Mouse (Mus musculus): ENCODE results near the gene Yipf2.

The Yipf2 gene

DNA sequence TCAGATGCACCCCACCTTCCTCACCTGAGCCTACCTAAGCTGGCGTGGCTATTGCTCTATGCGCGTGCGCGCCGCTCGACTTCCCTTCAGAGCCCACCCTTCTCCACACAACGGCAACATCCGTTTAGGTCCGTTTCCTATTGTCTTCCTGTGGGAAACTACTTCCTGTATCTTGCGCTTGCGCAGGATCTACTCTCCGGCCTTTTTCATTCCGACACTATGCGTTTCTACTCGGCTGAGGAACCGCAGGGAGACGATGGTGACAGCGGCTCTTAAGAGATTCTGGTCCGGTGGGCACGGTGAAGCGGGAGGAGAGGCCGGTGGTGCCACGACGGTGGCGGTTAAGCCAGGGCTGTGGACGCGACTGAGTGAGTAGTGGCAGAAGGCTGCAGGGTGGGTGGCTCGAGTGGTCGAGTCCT lies at the start of gene Yipf2, which contains the start of gene Timm29:
Gene Yipf2, minus strand, starts transcription at position 126 of the 419 bp plus-strand sequence.
Gene Timm29, plus strand, starts transcription at position 20 of the 419 bp plus-strand sequence.
- DNase-seq, result peak; percentile 92

- DNase-seq, result peak; percentile 49
These were observed 46.4 kb upstream of the Yipf2 start for GRCm38 (mm10) chr9:21639031-21639430.

DNA sequence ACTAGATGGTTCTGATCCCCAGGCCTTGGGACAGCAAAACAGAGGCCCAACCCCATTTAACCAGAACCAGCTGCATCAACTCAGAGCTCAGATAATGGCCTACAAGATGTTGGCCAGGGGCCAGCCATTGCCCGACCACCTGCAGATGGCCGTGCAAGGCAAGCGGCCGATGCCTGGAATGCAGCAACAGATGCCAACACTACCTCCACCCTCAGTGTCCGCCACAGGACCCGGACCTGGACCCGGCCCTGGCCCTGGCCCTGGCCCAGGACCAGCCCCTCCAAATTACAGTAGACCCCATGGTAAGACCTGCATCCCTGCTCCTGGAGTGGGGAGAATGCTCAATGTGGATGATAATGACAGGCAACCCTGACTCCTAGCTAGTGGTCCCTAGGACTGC lies 43.0 kb upstream of the Yipf2 start:
- DNase-seq, result peak; percentile 45

- no peak for DNase-seq
These were observed 40.5 kb upstream of the Yipf2 start for GRCm38 (mm10) chr9:21633106-21633505.

DNA sequence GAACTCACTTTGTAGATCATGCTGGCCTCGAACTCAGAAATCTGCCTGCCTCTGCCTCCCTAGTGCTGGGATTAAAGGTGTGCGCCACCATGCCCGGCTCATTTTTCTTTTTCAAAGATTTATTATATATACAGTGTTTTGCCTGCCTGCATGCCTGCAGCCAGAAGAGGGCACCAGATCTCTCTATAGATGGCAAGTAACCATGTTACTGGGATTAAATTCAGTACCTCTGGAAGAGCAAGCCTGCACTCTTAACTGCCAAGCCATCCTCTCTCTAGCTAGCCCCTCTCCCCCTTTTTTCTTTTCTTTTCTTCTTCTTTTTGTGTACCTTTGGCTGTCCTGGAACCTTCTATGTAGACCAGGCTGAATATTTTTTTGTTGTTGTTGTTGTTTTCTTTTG lies 38.0 kb upstream of the Yipf2 start:
- DNase-seq, result peak; percentile 49

DNA sequence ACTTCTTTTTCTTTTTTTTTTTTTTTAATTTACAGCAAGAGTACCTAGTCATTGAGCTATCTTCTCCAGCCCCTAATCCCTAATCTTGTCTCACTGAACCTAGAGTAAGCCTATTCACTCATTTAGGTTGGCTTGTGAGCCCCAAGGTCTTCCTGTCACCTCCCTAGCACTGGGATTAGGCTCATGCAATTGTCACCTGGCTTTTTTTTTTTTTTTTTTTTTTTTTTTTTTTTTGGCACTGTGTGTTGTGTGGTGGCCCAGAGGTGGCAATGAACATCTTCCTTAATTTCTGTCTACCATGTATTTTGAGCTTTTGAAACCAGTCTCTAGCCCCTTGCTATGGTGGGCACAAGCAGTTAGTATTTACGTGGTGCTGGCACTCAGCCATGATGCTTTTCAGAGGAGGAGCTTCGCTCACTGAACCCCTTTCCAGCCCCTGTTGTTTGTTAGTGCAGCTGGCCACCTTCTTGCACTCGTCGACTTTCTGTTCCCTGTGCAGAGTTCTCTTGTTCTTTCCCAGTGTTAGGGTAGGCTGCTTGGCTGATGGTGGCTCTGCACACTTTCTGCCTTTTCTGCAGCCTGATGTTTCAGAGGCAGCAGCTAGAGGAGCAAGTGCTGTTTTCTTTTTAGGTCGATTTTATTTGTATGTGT lies 34.6 kb upstream of the Yipf2 start:
- DNase-seq, result no peak

DNA sequence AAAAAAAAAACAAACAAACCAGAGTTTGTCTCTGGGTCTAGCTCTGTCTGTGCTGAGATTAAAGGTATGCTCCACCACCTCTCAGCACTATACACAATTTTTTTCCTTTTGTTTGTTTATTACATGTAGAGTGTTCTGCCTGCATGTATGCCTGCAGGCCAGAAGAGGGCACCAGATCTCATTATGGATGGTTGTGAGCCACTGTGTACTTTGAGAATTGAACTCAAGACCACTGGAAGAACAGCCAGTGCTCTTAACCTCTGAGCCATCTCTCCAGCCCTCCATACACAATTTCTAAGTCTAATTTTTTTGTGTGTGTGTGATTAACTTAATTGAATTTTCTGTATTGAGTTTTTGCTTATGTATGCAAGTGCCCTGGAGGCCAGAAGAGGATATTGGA lies 33.9 kb upstream of the Yipf2 start:
- DNase-seq, result no peak

DNA sequence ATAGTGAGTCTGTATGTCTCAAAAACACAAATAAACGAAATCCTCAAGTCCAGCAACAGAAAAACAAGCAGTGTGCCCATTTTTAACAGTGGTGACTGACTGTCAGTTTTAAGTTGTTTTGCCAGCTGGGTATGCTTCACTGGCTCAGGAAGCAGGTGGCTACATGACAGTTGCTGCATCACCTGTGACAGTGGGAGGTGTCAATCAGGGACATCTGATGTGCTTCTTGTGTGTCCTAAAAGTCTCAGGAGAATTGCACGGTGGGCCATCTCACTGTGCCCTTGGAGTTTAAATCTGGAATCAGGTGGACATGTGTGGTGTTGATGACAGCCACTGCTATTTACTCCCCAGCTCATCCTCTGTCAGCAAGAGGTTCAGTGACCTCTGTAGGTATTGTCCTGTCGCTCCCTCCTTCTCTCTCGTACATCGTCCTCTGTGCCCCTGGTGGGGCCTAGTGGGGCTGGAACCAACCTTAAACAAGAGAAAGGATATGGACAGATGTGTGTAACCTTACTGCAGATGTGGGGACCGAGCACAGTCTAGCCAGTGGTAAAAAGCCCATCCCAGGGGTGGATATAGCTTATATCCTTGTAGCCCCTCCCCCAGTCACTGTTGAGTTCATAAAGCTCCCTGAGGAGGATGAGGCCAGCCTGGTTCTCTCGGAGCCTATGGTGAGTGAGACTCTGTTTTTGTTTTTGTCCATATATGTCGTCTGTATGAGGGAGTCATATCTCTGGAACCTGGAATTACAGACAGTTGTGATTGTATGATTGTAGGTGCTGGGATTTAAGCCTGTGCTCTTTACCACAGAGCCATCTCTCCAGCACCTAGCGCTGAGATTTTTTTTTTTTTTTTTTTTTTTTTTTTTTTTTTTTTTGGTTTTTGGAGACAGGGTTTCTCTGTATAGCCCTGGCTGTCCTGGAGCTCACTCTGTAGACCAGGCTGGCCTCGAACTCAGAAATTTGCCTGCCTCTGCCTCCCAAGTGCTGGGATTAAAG lies 33.0 kb upstream of the Yipf2 start:
- no peak for DNase-seq

DNA sequence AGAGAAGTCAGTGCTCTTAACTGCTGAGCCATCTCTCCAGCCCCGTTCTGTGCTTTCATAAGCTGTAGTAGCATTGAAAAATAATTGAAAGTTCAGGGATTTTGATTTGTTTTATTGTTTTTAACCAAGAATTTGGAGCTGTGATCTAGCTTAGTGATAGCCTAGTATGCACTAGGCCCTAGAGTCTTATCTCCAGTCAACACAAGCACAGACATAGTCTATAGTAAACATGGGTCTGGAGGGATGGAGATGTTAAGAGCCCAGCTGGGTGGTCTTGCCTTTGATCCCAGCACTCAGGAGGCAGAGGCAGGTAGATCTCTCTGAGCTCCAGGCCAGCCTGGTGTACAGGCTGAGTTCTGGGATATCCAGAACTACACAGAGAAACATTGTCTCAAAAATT lies 30.0 kb upstream of the Yipf2 start:
- DNase-seq, result no peak

- DNase-seq, result no peak
These were observed 27.6 kb upstream of the Yipf2 start for GRCm38 (mm10) chr9:21620229-21620628.

GRCm38 (mm10) chr9:21617066-21617465 lies 24.4 kb upstream of the Yipf2 start:
- no peak for DNase-seq

- DNase-seq, result peak; percentile 86
These were observed 23.7 kb upstream of the Yipf2 start for GRCm38 (mm10) chr9:21616232-21616781.

GRCm38 (mm10) chr9:21615617-21616231 lies 23.1 kb upstream of the Yipf2 start, which contains the start of gene Smarca4:
Gene Smarca4, plus strand, starts transcription at chr9:21616169.
- DNase-seq, result peak; percentile 99

GRCm38 (mm10) chr9:21614864-21615616 lies 22.4 kb upstream of the Yipf2 start:
- DNase-seq, result no peak

DNA sequence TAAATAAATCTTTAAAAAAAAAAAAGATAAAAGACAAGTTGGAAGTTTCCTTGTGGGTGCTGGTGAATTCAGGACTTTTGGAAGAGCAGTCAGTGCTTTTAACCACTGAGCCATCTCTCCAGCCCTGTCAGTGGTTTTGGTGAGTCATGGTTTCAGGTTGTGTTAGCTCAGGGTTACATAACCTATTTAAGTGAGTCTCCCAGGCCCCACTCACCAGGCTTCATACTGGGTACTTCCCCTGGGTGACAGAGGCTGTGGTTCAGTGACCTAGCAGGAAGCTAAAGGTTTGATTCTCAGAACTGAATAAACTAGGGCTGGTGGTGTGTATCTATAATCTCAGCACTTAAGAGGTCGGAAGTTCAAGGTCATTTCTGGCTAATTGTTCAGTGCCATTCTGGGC lies 17.2 kb upstream of the Yipf2 start:
- DNase-seq, result no peak

- DNase-seq, result no peak
These were observed 14.0 kb upstream of the Yipf2 start for GRCm38 (mm10) chr9:21606648-21607047.

DNA sequence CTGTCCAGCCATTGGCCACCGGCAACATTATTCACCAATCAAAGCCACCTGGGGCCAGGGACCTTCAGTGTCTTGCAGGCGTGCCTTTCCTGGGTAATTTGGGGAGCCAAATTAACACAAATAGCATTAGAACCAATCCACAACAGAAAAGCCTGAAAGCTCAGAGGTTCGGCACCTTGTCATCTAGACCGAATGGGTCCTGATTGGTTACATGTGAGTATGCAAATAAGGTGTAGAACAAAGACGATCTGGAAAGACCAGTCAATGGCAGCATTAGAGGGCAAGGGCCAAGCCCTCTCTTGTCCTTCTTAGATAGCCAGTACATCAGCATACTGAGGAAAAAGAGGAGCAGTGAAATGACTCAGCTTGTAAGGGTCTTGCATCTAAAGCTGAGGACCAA lies 13.2 kb upstream of the Yipf2 start:
- no peak for DNase-seq

- DNase-seq, result no peak
These were observed 11.5 kb upstream of the Yipf2 start for GRCm38 (mm10) chr9:21604119-21604518.

DNA sequence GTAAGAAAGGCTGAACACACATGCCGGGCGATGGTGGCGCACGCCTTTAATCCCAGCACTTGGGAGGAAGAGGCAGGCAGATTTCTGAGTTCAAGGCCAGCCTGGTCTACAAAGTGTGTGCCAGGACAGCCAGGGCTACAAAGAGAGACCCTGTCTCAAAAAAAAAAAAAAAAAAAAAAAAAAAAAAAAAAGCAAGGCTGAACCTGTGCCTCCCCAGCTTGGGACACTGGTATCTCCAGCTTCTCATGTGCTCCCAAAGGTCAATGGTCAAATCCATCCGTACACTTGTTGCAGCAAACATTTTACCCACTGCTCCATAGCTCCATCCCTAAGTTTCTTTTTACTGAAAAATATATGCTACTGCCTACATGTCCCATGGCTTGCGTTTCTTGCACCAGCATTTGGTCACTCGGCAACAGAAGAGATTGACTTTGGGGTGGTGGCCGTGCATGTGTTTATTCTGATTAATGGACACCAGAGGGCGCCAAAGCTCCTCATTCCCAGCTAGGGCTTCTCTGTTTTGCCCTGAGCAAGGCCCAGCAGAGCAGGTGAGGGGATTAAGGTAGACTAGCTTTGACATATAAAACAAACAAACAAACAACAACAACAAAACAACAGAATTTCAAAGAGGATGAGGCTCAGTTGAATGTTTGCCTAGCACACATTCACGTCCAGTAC lies 9.2 kb upstream of the Yipf2 start:
- DNase-seq, result peak; percentile 80

DNA sequence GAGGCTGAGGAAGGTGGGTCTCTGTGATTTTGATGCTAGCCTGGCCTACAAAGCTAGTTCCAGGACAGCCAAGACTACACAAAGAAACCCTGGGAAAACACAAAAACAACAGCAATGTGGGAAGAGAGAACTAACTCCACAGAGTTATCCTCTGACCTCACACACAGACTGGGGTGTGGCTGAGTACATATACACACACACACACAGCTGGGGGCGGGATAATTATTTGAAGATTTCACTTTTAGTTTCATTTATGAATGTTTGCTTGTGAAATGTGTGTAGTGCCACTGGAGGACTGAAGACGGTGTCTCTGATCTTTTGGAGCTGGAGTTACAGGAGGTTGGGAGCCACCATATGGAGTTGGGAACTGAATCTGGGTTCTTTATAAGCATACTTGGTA lies 8.4 kb upstream of the Yipf2 start:
- no peak for DNase-seq

DNA sequence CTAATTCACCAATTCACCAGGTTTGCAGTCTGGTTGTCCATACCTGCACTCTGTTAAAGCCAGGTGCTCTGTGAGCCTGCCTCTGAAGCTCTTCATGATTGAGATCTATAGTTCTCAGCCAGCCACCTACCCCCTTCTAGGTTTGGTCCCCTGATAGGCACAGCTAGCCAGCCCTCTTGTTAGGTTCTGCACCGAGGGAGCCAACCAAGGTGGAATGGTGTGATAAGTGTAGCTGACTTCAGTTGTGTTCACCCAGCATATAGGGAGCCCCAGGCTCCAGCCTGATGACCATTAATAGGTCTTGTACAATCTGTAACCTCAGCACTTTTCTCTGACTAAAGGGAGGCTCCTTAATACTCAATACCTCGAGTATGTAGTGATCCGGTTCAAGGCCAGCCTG lies 7.6 kb upstream of the Yipf2 start:
- no peak for DNase-seq

- DNase-seq, result no peak
These were observed 5.6 kb upstream of the Yipf2 start for GRCm38 (mm10) chr9:21598198-21598597.
